Mouse (Mus musculus) left cerebral cortex, adult 8-10 months (tissue): ENCODE measurements around the gene Naip5. TPM values are rescaled to one million over a fixed set of nuclear protein-coding genes. Genes with fewer than 3 reads are reported as not detected.
"Not testable (repeated sequence)": the region's sequence is repeated elsewhere in the genome, so short reads cannot be mapped to it uniquely, and the experiment has no call there.

Experiments used
- DNase-seq, 2 experiments: peaks; one replicate each; pipeline ENCODE4 v3.0.0; 2022; ENCODE audit warnings: low spot score in 2 of 2
- total RNA-seq, 4 experiments: library from RNA; stranded (reverse); gene quantifications; 2 replicates each; pipeline ENCODE4 v1.2.4; 2022

The Naip5 gene
- 1 to 10 TPM in 2 of 4 experiments, under 1 TPM in 2; 0.23 to 1.5 (median 0.70) TPM for total RNA-seq

DNA sequence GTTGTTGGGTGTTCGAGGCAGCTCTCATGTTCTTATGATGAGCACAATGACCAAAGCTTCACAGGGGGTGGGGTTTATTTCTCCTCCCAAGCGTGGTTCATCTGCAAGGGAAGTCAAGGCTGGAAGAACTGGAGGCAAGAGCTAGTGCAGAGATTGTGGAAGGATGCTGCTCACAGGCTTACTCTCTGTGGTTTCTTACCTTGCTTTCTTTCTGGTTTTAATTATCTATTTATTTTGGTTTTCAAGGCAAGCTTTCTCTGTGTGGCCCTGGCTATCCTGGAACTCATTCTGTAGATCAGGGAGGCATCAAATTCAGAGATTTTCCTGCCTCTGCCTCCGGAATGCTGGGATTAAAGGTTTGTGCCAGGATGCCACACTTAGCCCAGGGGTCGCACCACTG lies at the start of gene Naip5:
Naip5 (minus strand) TSS at position 101 of the 400 bp plus-strand sequence.
- DNase-seq = not testable (repeated sequence)

DNA sequence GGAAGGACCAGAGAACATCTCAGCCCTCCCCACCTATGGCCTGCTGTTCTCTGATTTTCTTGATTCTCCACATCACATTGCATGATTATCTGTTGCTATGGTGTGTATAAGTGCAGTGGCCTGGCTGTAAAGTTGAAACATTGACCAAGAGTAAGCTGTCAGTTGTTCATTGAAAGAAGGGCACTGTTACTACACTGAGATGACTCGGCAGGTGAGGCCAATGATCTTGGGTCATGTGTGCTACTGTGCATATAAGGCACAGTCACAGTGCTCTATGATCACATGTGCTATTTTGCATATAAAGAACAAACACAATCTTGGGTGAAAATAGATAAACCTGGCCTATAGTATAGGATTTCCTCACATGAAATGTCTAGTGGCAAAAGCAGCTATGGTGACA lies 38.5 kb upstream of the Naip5 start:
- DNase-seq = no peak

GRCm38 (mm10) chr13:100271474-100272132 lies 25.5 kb upstream of the Naip5 start:
- DNase-seq = not testable (repeated sequence)

- not testable (repeated sequence) for DNase-seq
Observed at GRCm38 (mm10) chr13:100256996-100257395, 10.9 kb upstream of the Naip5 start.

DNA sequence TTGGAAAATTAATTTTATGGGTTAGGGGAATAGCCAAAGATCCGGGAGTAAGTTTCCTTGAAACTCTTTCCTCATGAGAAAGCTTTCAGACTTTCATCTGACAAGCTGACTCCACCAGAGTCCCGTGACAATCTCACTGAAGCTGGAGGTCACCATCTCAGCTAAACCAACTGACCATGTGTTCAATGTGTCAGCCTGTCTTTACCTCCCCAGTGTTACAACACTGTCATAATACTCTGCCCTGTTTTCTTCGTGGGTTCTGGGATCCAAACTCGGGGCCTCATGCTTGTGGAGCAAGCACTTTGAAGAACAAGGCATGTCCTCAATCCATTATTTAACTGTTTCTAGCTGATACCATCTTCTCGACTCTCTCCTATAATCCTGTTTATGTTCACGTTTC lies 9.8 kb upstream of the Naip5 start:
- DNase-seq = not testable (repeated sequence)

DNA sequence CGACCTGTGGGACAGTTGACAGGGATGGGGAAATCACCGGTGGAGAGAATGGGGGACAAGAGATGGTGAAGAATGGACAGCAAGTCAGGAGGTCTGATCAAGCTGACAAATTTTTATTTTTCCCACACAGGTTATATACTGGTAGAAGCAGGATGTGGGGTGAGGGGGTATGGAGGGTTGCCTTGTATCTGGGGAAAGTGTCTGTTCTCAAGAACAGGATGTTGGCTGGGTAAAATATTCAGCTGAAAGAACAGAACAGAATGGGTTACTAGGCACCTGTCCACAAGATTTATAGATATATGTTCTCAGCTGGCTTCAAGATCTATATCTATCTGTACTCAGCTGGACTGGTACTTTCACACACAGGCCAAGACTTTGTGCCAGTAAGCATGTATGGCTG lies 5.8 kb upstream of the Naip5 start:
- DNase-seq = not testable (repeated sequence)

- DNase-seq = not testable (repeated sequence)
Observed at GRCm38 (mm10) chr13:100246896-100247519, 885 bp upstream of the Naip5 start.

GRCm38 (mm10) chr13:100243702-100244101 lies 2.4 kb downstream of the Naip5 start:
- no peak for DNase-seq

- DNase-seq = not testable (repeated sequence)
Observed at GRCm38 (mm10) chr13:100213683-100214082, 32.4 kb downstream of the Naip5 start.

DNA sequence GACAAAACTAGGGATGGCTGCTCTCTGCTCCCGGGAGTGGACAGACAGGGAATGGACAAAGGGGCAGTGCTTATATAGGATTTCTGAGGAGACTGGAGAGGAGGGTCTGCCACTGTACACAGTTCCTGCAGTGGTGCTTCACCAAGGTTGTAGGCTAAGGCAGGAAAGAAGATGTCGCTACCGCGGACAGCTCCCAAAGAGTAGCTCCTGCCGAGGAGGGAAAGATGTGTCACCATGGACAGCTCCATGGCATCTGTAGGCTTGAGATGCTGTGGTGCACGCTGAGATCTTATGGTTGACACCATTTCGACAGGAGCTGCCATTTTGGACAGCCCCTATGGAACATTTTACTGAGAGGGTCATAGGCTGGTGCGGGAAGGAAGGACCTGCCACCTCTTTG lies 35.6 kb downstream of the Naip5 start:
- DNase-seq = no peak

DNA sequence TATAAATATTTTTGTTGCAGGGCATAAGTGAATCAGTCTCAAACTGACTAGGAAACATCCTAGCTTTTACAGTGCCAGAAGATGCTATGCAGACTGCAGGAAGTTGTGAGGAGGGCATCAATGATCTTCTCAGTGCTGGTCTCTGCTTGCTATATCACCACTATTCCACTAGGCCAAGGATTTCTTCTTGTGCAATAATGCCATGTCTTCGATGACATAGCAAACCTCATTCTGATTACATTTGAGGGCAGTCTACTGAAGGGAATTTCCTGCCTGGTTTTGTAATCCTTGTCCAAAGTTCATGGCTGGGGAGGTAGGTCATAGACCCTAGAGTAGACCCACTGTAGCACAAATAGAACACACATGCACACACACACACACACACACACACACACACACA lies 42.8 kb downstream of the Naip5 start:
- DNase-seq = no peak

DNA sequence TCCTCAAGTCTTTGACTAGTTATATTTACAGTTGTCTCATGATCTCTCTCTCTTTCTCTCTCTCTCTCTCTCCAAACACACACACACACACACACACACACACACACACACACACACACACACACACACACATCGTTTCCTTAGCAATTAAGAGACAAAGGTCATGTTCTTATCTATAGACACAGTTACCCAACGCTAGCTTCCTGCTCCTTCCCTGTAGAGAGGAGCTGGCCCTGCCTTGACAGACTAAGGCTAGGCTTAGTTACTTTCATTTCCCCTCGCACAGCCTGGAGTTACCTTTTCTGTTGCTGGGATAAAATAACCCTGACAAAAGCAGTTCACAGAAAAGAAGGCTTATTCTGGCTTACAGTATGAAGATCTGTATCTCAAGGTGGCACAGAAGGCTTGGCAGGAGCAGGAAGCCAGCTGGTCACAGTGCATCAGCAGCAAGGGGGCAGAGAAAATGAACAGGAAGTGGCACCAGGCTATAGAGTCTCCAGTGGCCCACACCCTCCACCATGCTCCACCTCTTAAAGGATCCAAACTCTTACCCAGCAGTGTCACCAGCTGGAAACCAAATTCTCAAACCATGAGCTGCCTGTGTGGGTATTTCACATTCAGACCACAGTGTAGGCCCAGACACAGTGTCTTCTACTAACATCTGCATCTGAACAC lies 44.3 kb downstream of the Naip5 start, which contains the start of gene Naip2:
Naip2 (minus strand) TSS at position 434 of the 675 bp plus-strand sequence.
- not testable (repeated sequence) for DNase-seq

GRCm38 (mm10) chr13:100200778-100201177 lies 45.3 kb downstream of the Naip5 start:
- no peak for DNase-seq

DNA sequence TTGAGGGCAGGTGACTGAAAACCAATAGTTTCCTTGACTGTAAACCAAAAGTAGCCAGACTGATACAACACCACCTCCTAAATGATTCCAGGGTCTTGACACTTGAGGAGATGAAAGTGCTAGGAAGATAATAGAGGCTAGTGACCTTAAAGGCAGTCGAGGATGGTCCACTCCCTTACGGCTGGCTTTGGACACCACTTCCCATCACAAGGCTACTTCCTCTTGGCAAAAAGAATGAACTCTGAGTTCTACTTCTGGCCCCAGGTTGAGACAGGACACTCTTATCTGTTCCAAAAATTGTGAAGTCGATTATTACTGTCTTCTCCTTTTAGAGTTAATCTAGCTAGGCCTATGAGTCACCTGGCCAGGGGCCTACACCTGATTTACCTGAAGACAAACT lies 50.7 kb downstream of the Naip5 start:
- no peak for DNase-seq

DNA sequence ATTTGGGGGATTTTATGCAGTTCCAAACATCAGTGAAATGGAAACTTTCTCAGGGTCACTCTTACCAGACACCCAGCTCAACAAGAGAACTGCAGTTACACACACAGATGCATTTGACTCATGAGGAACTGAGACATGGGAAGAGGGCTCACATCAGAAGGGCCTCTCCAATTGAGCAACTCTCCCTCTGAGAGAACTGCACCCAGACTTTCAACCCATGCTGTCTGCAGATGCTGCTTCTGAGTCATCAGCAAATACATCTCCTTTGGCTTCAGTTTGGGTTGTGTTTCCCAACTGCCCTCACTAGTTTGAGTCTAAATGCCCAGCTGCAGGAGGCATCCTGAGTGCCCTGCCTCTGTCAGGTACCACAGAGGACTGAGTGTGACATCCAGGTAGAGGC lies 63.0 kb downstream of the Naip5 start:
- DNase-seq = not testable (repeated sequence)

DNA sequence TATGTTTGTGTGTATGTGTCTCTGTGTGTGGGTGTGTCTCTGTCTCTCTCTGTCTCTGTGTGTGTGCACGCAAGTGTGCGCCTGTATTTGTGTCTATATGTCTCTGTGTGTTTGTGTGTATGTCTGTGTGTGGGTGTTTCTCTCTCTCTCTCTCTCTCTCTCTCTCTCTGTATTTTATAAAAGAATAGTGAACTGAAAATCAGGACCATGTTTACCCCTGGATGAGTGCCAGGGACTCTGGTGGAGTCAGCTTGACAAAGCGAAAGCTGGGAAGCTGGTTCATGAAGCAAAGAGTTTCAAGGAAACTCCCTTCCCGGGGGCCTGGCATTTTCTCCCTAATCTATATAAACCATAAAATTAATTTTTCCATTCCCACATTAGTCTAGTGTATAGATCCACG lies 71.8 kb downstream of the Naip5 start:
- DNase-seq = not testable (repeated sequence)

- DNase-seq = not testable (repeated sequence)
Observed at GRCm38 (mm10) chr13:100166378-100166777, 79.7 kb downstream of the Naip5 start.

- not testable (repeated sequence) for DNase-seq
Observed at GRCm38 (mm10) chr13:100162467-100162866, 83.7 kb downstream of the Naip5 start.
